Mouse (Mus musculus) brain, embryonic 14.5 days (tissue): ENCODE results near the gene Tnrc6c.

ENCODE experiments used
- CTCF ChIP-seq: fragments of 200-500 bp; IDR thresholded peaks from 2 replicates; pipeline ENCODE4 v1.5.1; 2012; ENCODE audit warnings: inconsistent platforms, mild to moderate bottlenecking, moderate library complexity, borderline replicate concordance; ENCODE audit not compliant: insufficient read depth, insufficient read length; ENCODE audit errors: extremely low read depth
- POLR2A ChIP-seq: fragments of 200-500 bp; IDR thresholded peaks from 2 replicates; pipeline ENCODE4 v1.6.1; 2012; ENCODE audit warnings: mild to moderate bottlenecking, inconsistent platforms, borderline replicate concordance; ENCODE audit not compliant: poor library complexity, insufficient read depth, insufficient read length, severe bottlenecking; ENCODE audit errors: extremely low read depth

DNA sequence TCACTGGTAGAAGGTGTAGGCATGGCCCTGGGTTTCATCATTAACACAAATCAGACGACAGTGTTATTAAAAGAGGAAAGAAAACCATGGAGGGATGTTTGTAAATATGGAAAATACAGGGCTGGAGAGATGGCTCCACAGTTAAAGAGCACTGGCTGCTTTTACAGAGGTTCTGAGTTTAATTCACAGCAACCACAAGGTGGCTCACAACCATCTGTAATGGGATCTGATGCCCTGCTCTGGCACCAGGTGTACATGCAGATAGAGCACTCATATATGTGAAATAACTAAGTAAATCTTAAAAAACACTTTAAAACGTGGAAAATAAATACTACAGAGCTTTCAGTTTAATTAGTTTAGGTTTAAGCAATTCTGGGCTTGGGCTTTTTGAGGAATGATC, 24.7 kb downstream of the Tnrc6c start:
- TF ChIP-seq POLR2A = no peak
- peak; percentile 42; the same call in 1 of the 2 replicates for TF ChIP-seq CTCF
